Mouse (Mus musculus) right cerebral cortex, postnatal 4 days (tissue): Measurements from ENCODE around the gene 4933424G06Rik.
"Not testable (repeated sequence)": the region's sequence is repeated elsewhere in the genome, so short reads cannot be mapped to it uniquely, and the experiment has no call there.

Source experiments
- DNase-seq: peaks from one replicate; pipeline ENCODE4 v3.0.0-alpha.2; 2022

The 4933424G06Rik gene

GRCm38 (mm10) chr1:36709854-36710280, at the start of gene 4933424G06Rik:
4933424G06Rik (plus strand) TSS chr1:36710149.
- peak; percentile 98 for DNase-seq

- DNase-seq, result no peak
Measured at GRCm38 (mm10) chr1:36664457-36664856, 45.5 kb upstream of the 4933424G06Rik start.

- no peak for DNase-seq
Measured at GRCm38 (mm10) chr1:36665165-36665723, 44.7 kb upstream of the 4933424G06Rik start.

GRCm38 (mm10) chr1:36665934-36666333, 44.0 kb upstream of the 4933424G06Rik start:
- no peak for DNase-seq

GRCm38 (mm10) chr1:36668007-36668406, 41.9 kb upstream of the 4933424G06Rik start:
- not testable (repeated sequence) for DNase-seq

GRCm38 (mm10) chr1:36670256-36670655, 39.7 kb upstream of the 4933424G06Rik start:
- no peak for DNase-seq

GRCm38 (mm10) chr1:36671260-36671659, 38.7 kb upstream of the 4933424G06Rik start:
- no peak for DNase-seq

- no peak for DNase-seq
Measured at GRCm38 (mm10) chr1:36672648-36673350, 37.1 kb upstream of the 4933424G06Rik start.

GRCm38 (mm10) chr1:36674936-36675335, 35.0 kb upstream of the 4933424G06Rik start:
- no peak for DNase-seq

GRCm38 (mm10) chr1:36680893-36681292, 29.1 kb upstream of the 4933424G06Rik start:
- no peak for DNase-seq

GRCm38 (mm10) chr1:36682620-36683355, 27.2 kb upstream of the 4933424G06Rik start, which contains the start of gene Fam178b:
Fam178b (minus strand) TSS chr1:36683183.
- DNase-seq, result no peak

GRCm38 (mm10) chr1:36683810-36684467, 26.0 kb upstream of the 4933424G06Rik start:
- peak; percentile 80 for DNase-seq

GRCm38 (mm10) chr1:36690671-36691235, 19.2 kb upstream of the 4933424G06Rik start:
- no peak for DNase-seq

GRCm38 (mm10) chr1:36691271-36692155, 18.4 kb upstream of the 4933424G06Rik start, which contains the start of gene Cox5b:
Cox5b (plus strand) TSS chr1:36691449.
- DNase-seq, result peak; percentile 96

- DNase-seq, result no peak
Measured at GRCm38 (mm10) chr1:36694871-36695270, 15.1 kb upstream of the 4933424G06Rik start.

GRCm38 (mm10) chr1:36696411-36696810, 13.5 kb upstream of the 4933424G06Rik start:
- no peak for DNase-seq

- DNase-seq, result no peak
Measured at GRCm38 (mm10) chr1:36697030-36697429, 12.9 kb upstream of the 4933424G06Rik start.

- no peak for DNase-seq
Measured at GRCm38 (mm10) chr1:36707166-36707565, 2.8 kb upstream of the 4933424G06Rik start.

- DNase-seq, result no peak
Measured at GRCm38 (mm10) chr1:36707797-36708196, 2.2 kb upstream of the 4933424G06Rik start.

GRCm38 (mm10) chr1:36708626-36709025, 1.3 kb upstream of the 4933424G06Rik start:
- DNase-seq, result no peak

- no peak for DNase-seq
Measured at GRCm38 (mm10) chr1:36709055-36709853, 695 bp upstream of the 4933424G06Rik start.
